Mouse (Mus musculus) cerebellum, postnatal 14 days (tissue): ENCODE results near the gene Nrxn2.

ENCODE experiments used
- DNase-seq, 2 experiments: peaks; one replicate each; pipeline ENCODE4 v3.0.0; 2021; ENCODE audit warnings: mixed read lengths in 2 of 2

Nrxn2 gene

DNA sequence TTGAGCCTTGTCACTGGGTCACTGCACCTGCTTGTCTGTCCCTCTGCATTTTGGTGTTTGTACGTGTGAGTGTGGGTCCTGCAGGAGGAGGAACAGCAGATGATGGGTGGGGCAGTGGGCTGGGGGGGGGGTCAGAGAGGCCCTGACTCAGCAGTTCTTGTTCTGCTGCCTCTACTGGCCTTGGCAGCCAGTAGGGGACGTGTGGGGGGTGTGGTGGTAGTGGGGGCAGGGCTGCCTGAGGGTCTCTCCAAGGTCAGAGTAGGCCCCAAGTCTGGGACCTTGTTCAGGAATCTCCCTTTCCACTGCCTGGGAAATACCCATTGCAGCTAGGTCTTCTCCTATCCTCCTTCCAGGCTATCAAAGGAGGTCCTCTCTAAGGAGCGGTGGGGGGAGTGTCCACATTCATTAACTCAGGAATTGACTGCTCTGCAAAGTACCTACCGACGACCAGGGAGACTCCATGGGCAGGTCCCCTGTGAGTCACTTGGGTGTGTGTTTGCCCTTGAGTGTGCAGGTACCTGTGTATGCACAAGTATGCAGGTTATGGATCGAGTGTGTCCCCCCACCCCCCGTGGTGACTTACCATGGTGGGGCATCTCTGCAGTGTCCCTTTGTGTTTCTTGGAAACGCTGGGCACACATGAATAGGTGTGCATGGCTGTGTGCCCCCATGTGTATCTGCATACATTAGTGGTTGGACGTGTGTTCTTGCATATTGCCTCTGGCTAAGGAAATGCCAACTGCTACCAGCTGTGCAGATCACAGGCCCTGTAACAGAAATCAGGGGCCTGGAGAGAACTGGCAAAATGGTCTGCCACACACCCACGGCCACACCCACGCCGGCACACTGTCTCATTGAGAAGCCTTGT, 1.4 kb upstream of the Nrxn2 start:
- DNase-seq, result peak in 1 of 2 experiments; percentile 40

- peak in 1 of 2 experiments; percentile 77 for DNase-seq
Measured at GRCm38 (mm10) chr19:6418984-6419692, 607 bp downstream of the Nrxn2 start.

GRCm38 (mm10) chr19:6419805-6420310, 1.3 kb downstream of the Nrxn2 start:
- no peak for DNase-seq

- DNase-seq, result peak; percentile 54 to 62
Measured at GRCm38 (mm10) chr19:6420481-6421210, 2.1 kb downstream of the Nrxn2 start.

DNA sequence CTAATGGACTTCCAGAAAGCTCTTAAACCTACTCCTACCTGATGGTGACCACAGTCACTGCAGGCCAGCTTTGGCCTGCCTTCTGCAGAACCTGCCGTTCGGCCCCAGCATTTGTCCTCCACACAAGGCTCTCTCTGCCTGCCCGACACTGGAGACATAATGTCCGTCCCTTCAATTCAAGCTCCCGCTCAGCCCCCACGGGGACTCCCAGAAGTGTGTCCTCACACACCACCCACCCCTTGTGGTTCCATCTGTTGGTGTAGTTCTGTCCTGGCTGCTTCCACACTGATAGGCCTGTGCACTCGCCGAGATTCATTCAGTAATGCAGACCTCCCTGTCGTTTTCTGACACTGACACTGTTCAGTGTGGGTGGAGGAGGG, 2.7 kb downstream of the Nrxn2 start:
- peak; percentile 40 to 46 for DNase-seq

DNA sequence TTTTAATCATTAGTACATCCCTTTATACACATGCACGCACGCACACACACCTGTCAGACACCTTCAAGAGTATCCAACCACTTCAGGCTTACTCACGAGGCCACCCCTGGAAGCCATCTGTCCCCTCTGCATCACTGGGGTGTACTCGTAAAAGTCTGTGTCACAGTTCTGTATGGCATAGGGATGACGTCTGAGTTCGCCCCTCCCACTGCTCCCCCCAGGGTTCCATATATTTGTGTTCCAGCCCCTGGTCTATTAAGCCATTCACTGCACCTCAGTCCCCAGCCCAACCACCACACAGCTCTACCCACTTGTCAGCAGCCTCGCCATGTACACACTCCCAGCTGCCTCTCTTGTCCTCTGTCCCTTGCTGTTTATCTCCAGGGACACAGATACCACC, 3.5 kb downstream of the Nrxn2 start:
- DNase-seq, result no peak

- peak; percentile 40 to 47 for DNase-seq
Measured at GRCm38 (mm10) chr19:6423241-6423640, 4.7 kb downstream of the Nrxn2 start.

DNA sequence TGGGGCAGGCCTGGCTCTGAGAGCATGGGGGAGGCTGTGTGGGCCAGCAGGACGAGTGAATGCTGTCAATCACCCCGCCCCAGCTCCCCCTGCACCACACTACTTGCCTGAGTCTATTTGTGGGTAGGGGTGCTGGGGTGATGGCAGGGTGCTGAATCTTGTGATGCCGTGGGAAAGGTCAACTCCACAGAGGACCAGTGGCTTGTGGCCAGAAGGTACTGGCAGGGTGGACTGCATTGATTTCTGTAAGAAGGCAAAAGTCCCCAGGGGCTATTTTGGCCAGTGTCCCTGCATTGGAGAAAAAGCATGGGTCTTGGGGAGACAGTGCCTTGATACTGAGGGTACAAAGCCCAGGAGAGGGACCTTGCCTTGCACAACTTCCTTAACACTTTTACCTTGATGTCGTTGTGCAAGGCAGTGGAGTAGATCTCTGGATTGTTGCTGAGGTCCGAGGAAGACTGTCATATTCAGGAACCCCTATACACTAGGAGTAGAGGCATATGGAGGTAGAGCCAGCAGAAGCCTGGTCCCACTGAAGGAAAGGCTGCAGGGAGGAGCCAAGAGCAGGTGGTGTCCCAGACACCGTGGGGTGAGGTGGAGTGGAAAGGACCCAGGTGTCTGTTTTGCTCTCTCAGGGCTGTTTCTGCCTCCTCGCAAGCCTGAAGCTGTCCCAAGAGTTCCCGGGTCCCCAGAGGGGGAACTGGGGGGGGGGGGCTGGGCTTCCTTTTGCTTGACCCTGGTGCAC, 5.8 kb downstream of the Nrxn2 start:
- DNase-seq, result peak in 1 of 2 experiments; percentile 48

DNA sequence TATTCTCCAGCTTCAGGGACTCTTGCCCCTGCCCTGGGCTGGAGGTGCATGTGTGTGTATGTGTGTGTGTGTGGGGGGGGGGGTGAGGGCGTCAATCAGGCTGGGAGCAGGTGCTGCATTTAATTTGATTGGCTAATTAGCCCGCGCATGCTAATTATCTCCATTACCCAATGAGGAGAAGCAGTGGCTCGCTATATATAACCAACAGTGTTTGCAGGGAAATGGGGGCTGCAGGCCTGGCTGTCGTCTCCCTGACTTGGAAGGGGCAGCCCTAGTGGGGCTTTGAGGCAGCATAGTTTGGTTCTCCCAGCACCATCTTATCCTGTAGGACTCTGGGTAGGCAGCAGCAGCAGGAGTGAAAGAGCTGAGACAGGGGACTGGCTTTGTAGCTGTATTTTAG, 7.1 kb downstream of the Nrxn2 start:
- DNase-seq, result no peak

- DNase-seq, result peak in 1 of 2 experiments; percentile 54
Measured at GRCm38 (mm10) chr19:6426703-6427500, 8.4 kb downstream of the Nrxn2 start.

- peak in 1 of 2 experiments; percentile 61 for DNase-seq
Measured at GRCm38 (mm10) chr19:6427653-6428434, 9.3 kb downstream of the Nrxn2 start.

- peak in 1 of 2 experiments; percentile 62 for DNase-seq
Measured at GRCm38 (mm10) chr19:6428501-6429200, 10.1 kb downstream of the Nrxn2 start.

GRCm38 (mm10) chr19:6443016-6443415, 24.5 kb downstream of the Nrxn2 start:
- no peak for DNase-seq

GRCm38 (mm10) chr19:6445761-6446423, 27.4 kb downstream of the Nrxn2 start:
- peak in 1 of 2 experiments; percentile 52 for DNase-seq

GRCm38 (mm10) chr19:6446736-6447437, 28.4 kb downstream of the Nrxn2 start:
- DNase-seq, result peak; percentile 46 to 62

DNA sequence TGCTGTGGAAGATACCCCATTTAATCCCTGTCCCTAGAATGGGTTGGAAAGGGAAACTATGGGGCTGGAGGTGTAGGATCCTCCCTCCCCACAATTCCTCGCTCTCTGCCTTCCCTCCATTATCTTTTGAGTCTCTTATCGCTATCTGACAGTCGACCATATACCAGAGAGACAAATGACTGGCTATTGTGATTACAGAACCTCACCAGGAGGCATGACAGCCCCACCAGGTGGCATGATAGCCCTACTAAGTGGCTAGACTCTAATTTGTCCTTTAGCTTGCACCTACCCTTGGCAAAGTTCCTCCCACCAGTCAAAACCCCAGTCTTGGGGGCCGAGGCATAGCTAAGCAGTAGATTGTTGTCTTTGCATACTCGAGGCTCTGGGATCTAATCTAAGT, 30.2 kb downstream of the Nrxn2 start:
- no peak for DNase-seq

GRCm38 (mm10) chr19:6449841-6450240, 31.3 kb downstream of the Nrxn2 start:
- DNase-seq, result no peak

GRCm38 (mm10) chr19:6452030-6452494, 33.5 kb downstream of the Nrxn2 start:
- DNase-seq, result peak; percentile 82
